Mouse (Mus musculus): Measurements from ENCODE around the gene Dkk1.
"Not testable (repeated sequence)": the region's sequence is repeated elsewhere in the genome, so short reads cannot be mapped to it uniquely, and the experiment has no call there.

The Dkk1 gene

DNA sequence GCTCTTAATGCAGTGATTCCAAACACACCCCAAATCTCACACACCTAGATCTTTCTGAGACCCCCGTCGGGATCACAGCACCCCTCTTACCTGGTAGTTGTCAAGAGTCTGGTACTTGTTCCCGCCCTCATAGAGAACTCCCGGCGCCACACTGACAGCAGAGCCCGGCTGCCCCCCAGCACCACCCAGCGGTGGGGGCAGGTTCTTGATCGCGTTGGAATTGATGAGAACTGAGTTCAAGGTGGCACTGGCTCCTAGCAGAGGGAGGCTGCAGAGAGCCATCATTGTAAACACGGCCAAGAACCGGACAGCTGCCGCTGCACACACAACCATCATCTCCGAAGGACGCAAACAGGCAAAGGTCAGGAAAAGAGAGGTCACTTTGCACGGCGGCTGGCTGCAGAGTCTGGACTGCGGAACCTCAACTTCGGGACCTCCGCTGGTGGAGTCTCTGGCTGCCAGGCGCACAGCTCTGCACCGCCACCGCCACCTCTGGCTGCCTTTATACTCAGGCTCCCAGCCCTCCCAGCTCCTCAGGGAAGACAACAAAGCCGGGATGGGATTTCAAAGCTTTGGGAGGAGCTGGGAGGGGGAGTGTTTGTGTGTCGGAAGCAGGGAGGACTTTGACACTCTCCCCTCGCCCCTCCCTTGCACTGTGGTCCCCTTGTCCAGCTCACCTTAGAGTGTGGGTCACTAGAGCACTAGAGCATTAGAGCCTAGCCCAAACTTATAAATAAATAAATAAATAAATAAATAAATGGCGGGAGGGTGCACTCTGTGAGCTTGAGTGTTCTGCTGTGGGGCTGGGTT lies at the start of gene Dkk1:
TSS of gene Dkk1 (minus strand) at position 622 of the 810 bp plus-strand sequence.
- in situ Hi-C loops (cut with MboI, MseI) = no loop called here

- in situ Hi-C loops (cut with MboI, MseI) = no loop called here
These were observed 36.9 kb upstream of the Dkk1 start for GRCm38 (mm10) chr19:30586366-30586765.

DNA sequence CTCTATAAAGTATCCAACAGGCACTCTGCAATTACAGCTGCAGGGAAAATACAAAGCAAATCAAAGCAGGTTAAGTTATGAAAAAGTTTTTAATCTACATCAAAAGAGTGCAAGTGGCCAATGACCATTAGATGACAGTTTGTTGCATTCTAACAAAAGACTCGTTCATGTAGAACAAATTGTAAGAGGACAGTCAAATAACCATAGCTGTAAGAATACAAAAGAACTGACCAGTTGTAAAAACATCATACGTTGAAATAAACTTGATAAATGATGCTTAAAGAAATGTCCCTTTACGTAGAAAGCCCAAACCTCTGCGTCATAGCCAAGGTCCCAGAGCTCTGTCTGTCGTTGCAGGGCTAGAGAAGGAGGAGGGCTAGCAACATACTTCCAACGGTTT lies 15.1 kb upstream of the Dkk1 start:
- in situ Hi-C loops (cut with MboI, MseI) = no loop called here

DNA sequence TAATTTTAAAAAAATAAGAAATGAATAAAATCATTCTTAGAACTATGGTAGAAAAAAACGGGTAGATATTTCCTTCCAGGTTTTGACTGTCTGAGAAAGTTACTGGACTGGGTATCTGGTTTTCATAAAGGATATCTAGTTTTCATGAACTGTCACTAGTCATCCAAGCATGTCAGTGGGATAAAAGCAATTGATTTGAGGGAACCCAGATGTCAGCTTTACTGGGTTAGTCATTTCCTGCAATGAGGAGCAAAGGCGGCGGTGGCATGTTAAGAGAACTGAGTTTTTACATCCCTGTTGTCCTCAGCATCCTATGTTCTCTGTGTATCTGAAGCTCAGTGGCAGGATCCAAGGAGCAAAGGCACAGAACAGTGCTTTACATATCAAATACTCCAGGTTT lies 14.4 kb upstream of the Dkk1 start:
- in situ Hi-C loops (cut with MboI, MseI) = no loop called here

DNA sequence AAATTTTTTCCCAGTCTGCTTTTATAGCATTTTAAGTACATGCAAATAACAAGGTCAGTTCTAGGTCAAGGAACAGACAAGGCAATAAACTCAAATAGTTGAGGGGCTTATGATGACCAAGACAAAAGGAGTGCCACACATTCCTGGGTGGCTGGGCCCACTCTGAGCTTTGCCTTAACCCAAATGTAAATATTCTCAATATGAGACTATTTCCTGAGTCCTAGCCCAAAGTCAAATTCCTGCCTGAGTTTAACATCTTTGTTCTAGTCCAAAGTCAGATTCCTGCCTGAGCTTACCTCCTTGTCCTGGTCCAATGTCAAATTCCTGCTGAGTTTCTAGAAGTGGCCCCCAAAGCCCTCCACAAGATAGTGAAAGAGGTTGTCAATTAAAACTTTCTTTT lies 8.6 kb upstream of the Dkk1 start:
- in situ Hi-C loops (cut with MboI, MseI) = no loop called here

DNA sequence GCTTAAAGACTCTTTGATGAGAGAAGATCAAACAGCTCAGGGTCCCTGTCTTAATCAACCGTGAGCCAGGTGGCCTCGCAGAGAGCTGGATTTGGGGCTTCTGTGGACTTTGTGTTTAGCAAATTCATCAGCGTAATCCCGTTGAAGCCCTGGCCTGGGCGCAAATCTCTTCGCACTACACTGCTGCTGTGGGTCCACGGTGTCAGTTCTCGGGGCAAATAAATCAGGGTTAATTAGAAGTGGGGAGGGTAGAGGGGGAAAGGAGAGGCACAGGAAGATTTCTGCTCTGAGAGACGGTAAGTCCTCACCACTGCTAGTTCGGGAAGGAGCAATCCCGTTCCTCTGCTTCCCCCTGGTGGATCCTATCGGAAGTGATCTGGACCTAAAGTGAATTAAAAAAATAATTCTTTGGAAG lies 5.0 kb upstream of the Dkk1 start:
- in situ Hi-C loops (cut with MboI, MseI) = loop anchor here (5.0 kb wide), 1 partner anchor 302 kb away; no protein-coding TSS in a partner anchor

DNA sequence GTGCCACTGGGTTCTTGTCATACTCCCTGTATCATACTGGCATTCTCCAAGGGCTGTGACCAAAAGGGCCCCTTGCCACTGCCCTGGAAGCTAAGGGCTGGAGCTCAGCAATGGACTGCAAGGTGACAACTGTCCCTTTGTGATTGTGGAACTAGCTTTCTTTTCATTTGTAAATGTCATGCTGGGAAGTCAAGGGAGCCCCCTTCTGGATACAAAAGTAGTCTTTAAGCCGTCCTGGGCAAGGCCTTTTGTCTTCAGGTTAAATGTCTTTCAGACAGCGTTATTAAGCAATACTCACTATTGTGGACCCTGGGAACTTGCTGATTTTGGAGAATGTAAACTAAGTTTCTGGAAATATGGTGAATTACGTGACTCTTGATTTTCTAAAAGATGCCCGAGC lies 4.3 kb upstream of the Dkk1 start:
- in situ Hi-C loops (cut with MboI, MseI) = loop anchor here (5.0 kb wide), 1 partner anchor 301 kb away; no protein-coding TSS in a partner anchor

GRCm38 (mm10) chr19:30552260-30552659 lies 2.8 kb upstream of the Dkk1 start:
- in situ Hi-C loops (cut with MboI, MseI) = loop anchor here (5.0 kb wide), 1 partner anchor 300 kb away; no protein-coding TSS in a partner anchor

GRCm38 (mm10) chr19:30549854-30550647 lies 586 bp upstream of the Dkk1 start:
- in situ Hi-C loops (cut with MboI, MseI) = loop anchor here (5.0 kb wide), 1 partner anchor 298 kb away; no protein-coding TSS in a partner anchor

GRCm38 (mm10) chr19:30548411-30549043 lies 938 bp downstream of the Dkk1 start:
- in situ Hi-C loops (cut with MboI, MseI) = no loop called here

- in situ Hi-C loops (cut with MboI, MseI) = not testable (repeated sequence)
These were observed 10.0 kb downstream of the Dkk1 start for GRCm38 (mm10) chr19:30539365-30539941.

GRCm38 (mm10) chr19:30516771-30517170 lies 32.7 kb downstream of the Dkk1 start:
- in situ Hi-C loops (cut with MboI, MseI) = no loop called here

GRCm38 (mm10) chr19:30510481-30510880 lies 39.0 kb downstream of the Dkk1 start:
- in situ Hi-C loops (cut with MboI, MseI) = no loop called here

DNA sequence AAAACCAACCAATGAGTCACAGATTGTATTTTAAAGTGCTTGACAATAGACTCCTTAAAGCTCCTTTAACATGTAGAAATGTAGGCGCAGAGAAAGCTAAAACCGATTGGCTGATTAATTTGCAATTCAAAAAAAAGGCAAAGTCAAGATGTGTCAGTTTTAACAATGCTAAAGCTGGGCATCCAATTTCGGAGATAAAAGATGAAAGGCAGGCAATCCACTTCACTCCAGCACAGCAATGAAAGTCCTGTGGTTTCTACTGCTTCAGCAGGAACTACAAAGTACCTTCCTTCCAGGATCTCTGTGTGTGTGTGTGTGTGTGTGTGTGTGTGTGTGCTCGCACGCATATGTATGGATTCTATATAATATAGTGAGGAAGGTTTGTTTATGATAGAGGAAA lies 44.0 kb downstream of the Dkk1 start:
- in situ Hi-C loops (cut with MboI, MseI) = no loop called here

All from regulatory T cell (primary cell).